ENCODE assay signal across 8 mouse cellular contexts in genomic region chr5:24908141-24908819, GRCm38 (mm10).
DNase-seq lines count a peak whose midpoint lies in the region; ATAC-seq and TF ChIP-seq lines count a peak whose summit lies in the region.

No protein-coding gene starts in this region.

- ATAC-seq in embryonic facial prominence, embryonic 15.5 days (ENCODE audit: insufficient number of reproducible peaks, low FRiP score, low TSS enrichment, low read depth) = peak; percentile 88
- peak; percentile 93 for ATAC-seq in heart, embryonic 12.5 days (ENCODE audit: insufficient number of reproducible peaks, low FRiP score)
- peak; percentile 93 for ATAC-seq in kidney, postnatal 0 days (replicated peaks; ENCODE audit: low FRiP score, low read depth)
- ATAC-seq in liver, embryonic 12.5 days = peak; percentile 80
- peak; percentile 94 for ATAC-seq in neural tube, embryonic 11.5 days (ENCODE audit: insufficient read depth, low FRiP score, low TSS enrichment)
- peak; percentile 92 for ATAC-seq in stomach, embryonic 16.5 days (ENCODE audit: insufficient read depth, low FRiP score)

- 0 out of 2 replicates have a peak, but pooled peaks have one; percentile 9 for TF ChIP-seq POLR2A in bone marrow, adult 2 months (IDR thresholded peaks at IDR 0.05; ENCODE audit: borderline replicate concordance, control insufficient read depth, low read depth, low read length)

- no peaks in the 10 kb centered on the region for H3K79me3 ChIP-seq in C2C12 (ENCODE audit: low read depth)

- H3K36me3 ChIP-seq in C2C12 (ENCODE audit: control insufficient read depth, insufficient read depth) = no peaks in the 10 kb centered on the region
- no peaks in the 10 kb centered on the region for H3K36me3 ChIP-seq in embryonic facial prominence, embryonic 15.5 days
- peaks cover 11% of the 10 kb centered on the region for H3K36me3 ChIP-seq in heart, embryonic 12.5 days
- H3K36me3 ChIP-seq in kidney, postnatal 0 days (ENCODE audit: insufficient read depth, low read length) = 0 out of 2 replicates have a peak, but pooled peaks cover 3% of the 10 kb centered on the region
- 0 out of 2 replicates have a peak, but pooled peaks cover 3% of the 10 kb centered on the region for H3K36me3 ChIP-seq in liver, embryonic 12.5 days
- no peaks in the 10 kb centered on the region for H3K36me3 ChIP-seq in neural tube, embryonic 11.5 days (ENCODE audit: control insufficient read depth, insufficient read depth, low read length)
- H3K36me3 ChIP-seq in stomach, embryonic 16.5 days (ENCODE audit: control insufficient read depth, insufficient read depth, low read length) = no peaks in the 10 kb centered on the region

- peak overlapping the region; percentile 55 for H3K4me3 ChIP-seq in C2C12 (ENCODE audit: insufficient read depth, poor library complexity, severe bottlenecking)
- H3K4me3 ChIP-seq in bone marrow, adult 2 months (replicated peaks; ENCODE audit: control insufficient read depth, low read depth, low read length) = peak overlapping the region; percentile 72
- H3K4me3 ChIP-seq in embryonic facial prominence, embryonic 15.5 days (replicated peaks) = peak overlapping the region; percentile 84
- peak overlapping the region; percentile 86 for H3K4me3 ChIP-seq in heart, embryonic 12.5 days
- H3K4me3 ChIP-seq in kidney, postnatal 0 days (replicated peaks; ENCODE audit: low read depth, low read length) = peak overlapping the region; percentile 60
- H3K4me3 ChIP-seq in liver, embryonic 12.5 days = peak overlapping the region; percentile 78
- peak overlapping the region; percentile 64 for H3K4me3 ChIP-seq in neural tube, embryonic 11.5 days (ENCODE audit: low read depth, low read length)
- H3K4me3 ChIP-seq in stomach, embryonic 16.5 days (replicated peaks; ENCODE audit: low read length) = peak overlapping the region; percentile 75

- H3K4me2 ChIP-seq in embryonic facial prominence, embryonic 15.5 days (replicated peaks) = peak overlapping the region; percentile 89
- peak overlapping the region; percentile 80 for H3K4me2 ChIP-seq in heart, embryonic 12.5 days
- peak overlapping the region; percentile 91 for H3K4me2 ChIP-seq in kidney, postnatal 0 days (ENCODE audit: low read length)
- H3K4me2 ChIP-seq in liver, embryonic 12.5 days = peak overlapping the region; percentile 95
- H3K4me2 ChIP-seq in neural tube, embryonic 11.5 days (ENCODE audit: low read depth) = peak overlapping the region; percentile 61
- peak overlapping the region; percentile 91 for H3K4me2 ChIP-seq in stomach, embryonic 16.5 days (ENCODE audit: low read depth, low read length)

- H3K9me3 ChIP-seq in embryonic facial prominence, embryonic 15.5 days (replicated peaks) = no peaks in the 10 kb centered on the region
- H3K9me3 ChIP-seq in heart, embryonic 12.5 days (replicated peaks) = no peaks in the 10 kb centered on the region
- H3K9me3 ChIP-seq in kidney, postnatal 0 days (replicated peaks; ENCODE audit: low read length) = no peaks in the 10 kb centered on the region
- H3K9me3 ChIP-seq in liver, embryonic 12.5 days (replicated peaks) = no peaks in the 10 kb centered on the region
- H3K9me3 ChIP-seq in neural tube, embryonic 11.5 days (ENCODE audit: control insufficient read depth, low read length) = no peaks in the 10 kb centered on the region
- H3K9me3 ChIP-seq in stomach, embryonic 16.5 days (replicated peaks; ENCODE audit: control insufficient read depth, low read length) = no peaks in the 10 kb centered on the region

- H3ac ChIP-seq in C2C12 (ENCODE audit: control insufficient read depth, insufficient read length, low read depth) = peak overlapping the region; percentile 66

- no peak for TF ChIP-seq CTCF in C2C12 (IDR thresholded peaks at IDR 0.05; ENCODE audit: control insufficient read depth, insufficient read depth, insufficient read length)
- no peak for TF ChIP-seq CTCF in bone marrow, adult 2 months (IDR thresholded peaks at IDR 0.05; ENCODE audit: control insufficient read depth, insufficient read depth, low read length)
- peak; percentile 51 for TF ChIP-seq CTCF in kidney, postnatal 0 days (IDR thresholded peaks at IDR 0.05; ENCODE audit: low read depth)

- WGBS in bone marrow, adult 2 months = under 1% methylated on average over 64 of the region's 87 CpGs
- under 1% methylated on average over 52 of the region's 87 CpGs for WGBS in embryonic facial prominence, embryonic 15.5 days
- WGBS in heart, embryonic 12.5 days = under 1% methylated on average over 54 of the region's 87 CpGs
- 1% methylated on average over 49 of the region's 87 CpGs for WGBS in kidney, postnatal 0 days
- WGBS in liver, embryonic 12.5 days (ENCODE audit: insufficient replicate concordance) = 3% methylated on average over 38 of the region's 87 CpGs
- under 1% methylated on average over 68 of the region's 87 CpGs for WGBS in neural tube, embryonic 11.5 days
- under 1% methylated on average over 62 of the region's 87 CpGs for WGBS in stomach, embryonic 16.5 days

- peak overlapping the region; percentile 79 for H3K9ac ChIP-seq in embryonic facial prominence, embryonic 15.5 days
- peak overlapping the region; percentile 88 for H3K9ac ChIP-seq in heart, embryonic 12.5 days
- H3K9ac ChIP-seq in kidney, postnatal 0 days (ENCODE audit: low read depth, low read length) = peak overlapping the region; percentile 79
- peak overlapping the region; percentile 78 for H3K9ac ChIP-seq in liver, embryonic 12.5 days
- peak overlapping the region; percentile 86 for H3K9ac ChIP-seq in neural tube, embryonic 11.5 days (ENCODE audit: low read length)
- H3K9ac ChIP-seq in stomach, embryonic 16.5 days (ENCODE audit: low read length) = peak overlapping the region; percentile 90

- no peaks in the 10 kb centered on the region for H3K79me2 ChIP-seq in C2C12 (ENCODE audit: control insufficient read depth, insufficient read depth)

- peak; percentile 89 for DNase-seq in kidney, postnatal 0 days (ENCODE audit: low spot score)
- DNase-seq in neural tube, embryonic 11.5 days (ENCODE audit: low spot score) = peak; percentile 93

- H3K27ac ChIP-seq in bone marrow, adult 2 months (ENCODE audit: control insufficient read depth, insufficient read depth, low read depth, low read length, poor library complexity) = peak overlapping the region; percentile 99
- H3K27ac ChIP-seq in embryonic facial prominence, embryonic 15.5 days (replicated peaks) = peak overlapping the region; percentile 93
- peak overlapping the region; percentile 98 for H3K27ac ChIP-seq in heart, embryonic 12.5 days (ENCODE audit: poor library complexity, severe bottlenecking)
- H3K27ac ChIP-seq in kidney, postnatal 0 days = peak overlapping the region; percentile 92
- H3K27ac ChIP-seq in liver, embryonic 12.5 days = peak overlapping the region; percentile 82
- peak overlapping the region; percentile 77 for H3K27ac ChIP-seq in neural tube, embryonic 11.5 days (ENCODE audit: low read depth, low read length)
- peak overlapping the region; percentile 96 for H3K27ac ChIP-seq in stomach, embryonic 16.5 days (ENCODE audit: low read length)

- no peaks in the 10 kb centered on the region; the same call in 1 of the 2 replicates for H3K4me1 ChIP-seq in bone marrow, adult 2 months (ENCODE audit: control insufficient read depth, insufficient read depth, low read length)
- peaks cover 18% of the 10 kb centered on the region for H3K4me1 ChIP-seq in embryonic facial prominence, embryonic 15.5 days
- peaks cover 29% of the 10 kb centered on the region for H3K4me1 ChIP-seq in heart, embryonic 12.5 days (replicated peaks)
- peaks cover 8% of the 10 kb centered on the region for H3K4me1 ChIP-seq in kidney, postnatal 0 days (replicated peaks; ENCODE audit: insufficient read depth, low read length)
- peaks cover 37% of the 10 kb centered on the region for H3K4me1 ChIP-seq in liver, embryonic 12.5 days
- peaks cover 5% of the 10 kb centered on the region for H3K4me1 ChIP-seq in neural tube, embryonic 11.5 days (ENCODE audit: control insufficient read depth, insufficient read depth, low read length)
- H3K4me1 ChIP-seq in stomach, embryonic 16.5 days (ENCODE audit: control insufficient read depth, insufficient read depth, low read length) = peaks cover 9% of the 10 kb centered on the region

- peaks cover 3% of the 10 kb centered on the region for H3K27me3 ChIP-seq in C2C12 (ENCODE audit: control insufficient read depth, insufficient read depth, insufficient read length)
- H3K27me3 ChIP-seq in embryonic facial prominence, embryonic 15.5 days = no peaks in the 10 kb centered on the region
- no peaks in the 10 kb centered on the region for H3K27me3 ChIP-seq in heart, embryonic 12.5 days (replicated peaks)
- no peaks in the 10 kb centered on the region for H3K27me3 ChIP-seq in kidney, postnatal 0 days (ENCODE audit: insufficient read depth, low read length)
- peaks cover 15% of the 10 kb centered on the region for H3K27me3 ChIP-seq in liver, embryonic 12.5 days (replicated peaks)
- H3K27me3 ChIP-seq in neural tube, embryonic 11.5 days (ENCODE audit: control insufficient read depth, insufficient read depth, low read length) = no peaks in the 10 kb centered on the region
- no peaks in the 10 kb centered on the region for H3K27me3 ChIP-seq in stomach, embryonic 16.5 days (ENCODE audit: control insufficient read depth, insufficient read depth, low read length)

TF ChIP-seq in C2C12, 6 proteins besides CTCF, POLR2A, EP300 and RAD21:
- TF ChIP-seq CEBPB (IDR thresholded peaks at IDR 0.05; ENCODE audit: low read depth) (no peak), MYOG (IDR thresholded peaks at IDR 0.05; ENCODE audit: control insufficient read depth, extremely low read depth, insufficient read length) (no peak), MAX (IDR thresholded peaks at IDR 0.05) (no peak), USF1 (IDR thresholded peaks at IDR 0.05; ENCODE audit: low read depth) (no peak), MYOD1 (IDR thresholded peaks at IDR 0.05; ENCODE audit: control insufficient read depth, insufficient read length, low read depth) (no peak), FOSL1 (IDR thresholded peaks at IDR 0.05; ENCODE audit: insufficient read depth, low read length, poor library complexity, severe bottlenecking) (no peak)

Comparison
In these comparisons a context has a peak if more than half of its experiments do, and no peak if none do; other contexts are left out.
1. Peak in every context shown above with its lines: DNase-seq, ATAC-seq, H3K4me3 ChIP-seq and H3K27ac ChIP-seq.